Mouse (Mus musculus): ENCODE measurements around the gene Skap1.

GRCm38 (mm10) chr11:96582595-96582994 is 118.2 kb downstream of the Skap1 start:
- TF ChIP-seq CTCF (conservative IDR thresholded peaks at IDR 0.05; ENCODE audit: low read length): no peak
- no peak for TF ChIP-seq NANOG (IDR thresholded peaks at IDR 0.05; ENCODE audit: borderline replicate concordance, low read length)
- no peak for TF ChIP-seq POU5F1 (IDR thresholded peaks at IDR 0.05; ENCODE audit: borderline replicate concordance, low read length)

Measured in E14TG2a.4 (cell line).